Mouse (Mus musculus) hindbrain, embryonic 14.5 days (tissue): ENCODE results near the gene Pdzd8. TPM values are rescaled to one million over a fixed set of nuclear protein-coding genes. Genes with fewer than 3 reads are reported as not detected.

ENCODE experiments used
- ATAC-seq: fragments of 200-750 bp; cut with Nextera tagmentation; 2 replicates; pipeline ENCODE4 v1.8.0; 2017; ENCODE audit warnings: moderate number of reproducible peaks, mild to moderate bottlenecking, moderate TSS enrichment, moderate library complexity; ENCODE audit not compliant: low FRiP score
- DNase-seq: peaks from one replicate; pipeline ENCODE4 v3.0.0-alpha.2; 2015; ENCODE audit warnings: low spot score
- H3K27ac ChIP-seq: fragments of 300-500 bp; sonication (generic); 2 replicates; pipeline ENCODE4 v1.5.1; 2014; ENCODE audit warnings: mild to moderate bottlenecking, moderate library complexity
- H3K27me3 ChIP-seq: fragments of 300-500 bp; sonication (generic); 2 replicates; pipeline ENCODE4 v1.6.1; 2014; ENCODE audit warnings: mild to moderate bottlenecking, low read length, mixed read lengths; ENCODE audit not compliant: control insufficient read depth, insufficient read depth
- H3K36me3 ChIP-seq: fragments of 300-500 bp; sonication (generic); replicated peaks from 2 replicates; pipeline ENCODE4 v1.6.1; 2014; ENCODE audit not compliant: control insufficient read depth, insufficient read depth
- H3K4me1 ChIP-seq: fragments of 300-500 bp; sonication (generic); replicated peaks from 2 replicates; pipeline ENCODE4 v1.6.1; 2014; ENCODE audit warnings: antibody characterized with exemption, low read length, mixed read lengths; ENCODE audit not compliant: control insufficient read depth, insufficient read depth
- H3K4me2 ChIP-seq: fragments of 300-500 bp; sonication (generic); replicated peaks from 2 replicates; pipeline ENCODE4 v1.6.1; 2014; ENCODE audit warnings: mild to moderate bottlenecking, moderate library complexity
- H3K4me3 ChIP-seq: fragments of 300-500 bp; sonication (generic); replicated peaks from 2 replicates; pipeline ENCODE4 v1.5.1; 2014; ENCODE audit warnings: mild to moderate bottlenecking, low read length
- H3K9ac ChIP-seq: fragments of 300-500 bp; sonication (generic); 2 replicates; pipeline ENCODE4 v1.6.1; 2014
- H3K9me3 ChIP-seq: fragments of 300-500 bp; sonication (generic); 2 replicates; pipeline ENCODE4 v1.6.1; 2016; ENCODE audit warnings: low read length; ENCODE audit not compliant: control insufficient read depth
- WGBS: fragments of 180-500 bp; shearing (Covaris S2); extraction: QIAGEN DNeasy Blood & Tissue Kit; methylation state at CpG from one replicate; pipeline ENCODE4 v1.1.7; 2014; 5-methylcytosine and 5-hydroxymethylcytosine counted together
- polyA plus RNA-seq: library from polyadenylated mRNA; unstranded; fragments of >200 nt; fragmentation: Nextera tagmentation; extraction: Ambion mirVana; gene quantifications from 2 replicates; pipeline ENCODE4 v1.2.1, GENCODE M21; 2014

The Pdzd8 gene
- polyA plus RNA-seq = 17.5 and 18.6 TPM in 2 replicates

- ATAC-seq (peak; percentile 94), DNase-seq (peak; percentile 95)
- no peaks in the 10 kb centered on the region for H3K27me3 ChIP-seq
- WGBS = 1% methylated on average over 62 of the region's 91 CpGs
- peak within 1 kb of the TSS; percentile 94 for H3K9ac ChIP-seq
- peak within 1 kb of the TSS; percentile 98 for H3K4me3 ChIP-seq
- peaks cover 33% of the 10 kb centered on the region for H3K4me1 ChIP-seq
- H3K27ac ChIP-seq = peak within 1 kb of the TSS; percentile 95
- H3K9me3 ChIP-seq = no peaks in the 10 kb centered on the region
- H3K4me2 ChIP-seq = peak within 1 kb of the TSS; percentile 96
- no peaks in the 10 kb centered on the region for H3K36me3 ChIP-seq
Observed at GRCm38 (mm10) chr19:59345658-59346283, at the start of gene Pdzd8. Gene Pdzd8 (minus strand): TSS chr19:59345780.

GRCm38 (mm10) chr19:59393777-59394441 lies 48.3 kb upstream of the Pdzd8 start:
- Histone ChIP-seq H3K9me3 (no peaks in the 10 kb centered on the region), H3K4me2 (no peak overlapping the region), H3K27ac (no peak overlapping the region), H3K9ac (no peak overlapping the region), H3K4me3 (no peak overlapping the region), H3K4me1 (peaks cover 2% of the 10 kb centered on the region; the same call in 1 of the 2 replicates), H3K36me3 (no peaks in the 10 kb centered on the region), H3K27me3 (peaks cover 26% of the 10 kb centered on the region)
- ATAC-seq (peak; percentile 68; the same call in 1 of the 2 replicates), DNase-seq (no peak)
- WGBS = 11% methylated on average over 8 of the region's 8 CpGs

GRCm38 (mm10) chr19:59388847-59389606 lies 43.4 kb upstream of the Pdzd8 start:
- Histone ChIP-seq H3K9ac (no peak overlapping the region), H3K27me3 (peaks cover 13% of the 10 kb centered on the region; the same call in 1 of the 2 replicates), H3K4me1 (peaks cover 6% of the 10 kb centered on the region; the same call in 1 of the 2 replicates), H3K36me3 (no peaks in the 10 kb centered on the region), H3K4me2 (peak overlapping the region; percentile 29), H3K4me3 (no peak overlapping the region), H3K27ac (no peak overlapping the region), H3K9me3 (no peaks in the 10 kb centered on the region)
- peak; percentile 77 for DNase-seq
- peak; percentile 40; the same call in 1 of the 2 replicates for ATAC-seq
- 14% methylated on average over 15 of the region's 15 CpGs for WGBS

- Histone ChIP-seq H3K27me3 (peaks cover 13% of the 10 kb centered on the region; the same call in 1 of the 2 replicates), H3K36me3 (no peaks in the 10 kb centered on the region), H3K9me3 (no peaks in the 10 kb centered on the region), H3K9ac (no peak overlapping the region), H3K27ac (no peak overlapping the region), H3K4me1 (peaks cover 6% of the 10 kb centered on the region; the same call in 1 of the 2 replicates), H3K4me3 (no peak overlapping the region), H3K4me2 (peak overlapping the region; percentile 29)
- WGBS = 6% methylated on average over 5 of the region's 5 CpGs
- no peak for DNase-seq
- no peak for ATAC-seq
Observed at GRCm38 (mm10) chr19:59388399-59388798, 42.8 kb upstream of the Pdzd8 start.

GRCm38 (mm10) chr19:59387178-59387577 lies 41.6 kb upstream of the Pdzd8 start:
- DNase-seq = peak; percentile 55
- Histone ChIP-seq H3K27ac (no peak overlapping the region), H3K9ac (no peak overlapping the region), H3K27me3 (peaks cover 9% of the 10 kb centered on the region; the same call in 1 of the 2 replicates), H3K4me1 (peaks cover 6% of the 10 kb centered on the region; the same call in 1 of the 2 replicates), H3K36me3 (no peaks in the 10 kb centered on the region), H3K9me3 (no peaks in the 10 kb centered on the region), H3K4me2 (no peak overlapping the region), H3K4me3 (no peak overlapping the region)
- 48% methylated on average over 1 of the region's 1 CpGs for WGBS
- no peak for ATAC-seq

GRCm38 (mm10) chr19:59384582-59385495 lies 39.3 kb upstream of the Pdzd8 start:
- 92% methylated on average over 7 of the region's 7 CpGs for WGBS
- H3K36me3 ChIP-seq = no peaks in the 10 kb centered on the region
- H3K27me3 ChIP-seq = 0 out of 2 replicates have a peak, but pooled peaks cover 3% of the 10 kb centered on the region
- no peak for ATAC-seq
- H3K4me3 ChIP-seq = no peak overlapping the region
- no peak overlapping the region for H3K9ac ChIP-seq
- DNase-seq = no peak
- H3K4me1 ChIP-seq = peaks cover 6% of the 10 kb centered on the region; the same call in 1 of the 2 replicates
- H3K27ac ChIP-seq = no peak overlapping the region
- H3K4me2 ChIP-seq = no peak overlapping the region
- H3K9me3 ChIP-seq = no peaks in the 10 kb centered on the region

GRCm38 (mm10) chr19:59382416-59382917 lies 36.9 kb upstream of the Pdzd8 start:
- H3K9me3 ChIP-seq = no peaks in the 10 kb centered on the region
- H3K27me3 ChIP-seq = 0 out of 2 replicates have a peak, but pooled peaks cover under 1% of the 10 kb centered on the region
- no peak overlapping the region for H3K9ac ChIP-seq
- ATAC-seq = no peak
- no peak overlapping the region for H3K4me2 ChIP-seq
- H3K27ac ChIP-seq = no peak overlapping the region
- DNase-seq = no peak
- no peak overlapping the region for H3K4me3 ChIP-seq
- H3K36me3 ChIP-seq = no peaks in the 10 kb centered on the region
- no peaks in the 10 kb centered on the region for H3K4me1 ChIP-seq

GRCm38 (mm10) chr19:59379995-59380394 lies 34.4 kb upstream of the Pdzd8 start:
- 50% methylated on average over 1 of the region's 1 CpGs for WGBS
- no peaks in the 10 kb centered on the region for H3K36me3 ChIP-seq
- DNase-seq (no peak), ATAC-seq (no peak)
- no peak overlapping the region for H3K9ac ChIP-seq
- no peaks in the 10 kb centered on the region for H3K27me3 ChIP-seq
- peaks cover 9% of the 10 kb centered on the region for H3K9me3 ChIP-seq
- H3K4me3 ChIP-seq = no peak overlapping the region
- H3K4me1 ChIP-seq = no peaks in the 10 kb centered on the region
- H3K4me2 ChIP-seq = no peak overlapping the region
- H3K27ac ChIP-seq = no peak overlapping the region
